In genomic region chr7:84112351-84113034, GRCm38 (mm10) we compare ENCODE assay signal across 16 mouse cellular contexts. TPM values are rescaled to one million over a fixed set of nuclear protein-coding genes. Genes with fewer than 3 reads are reported as not detected.
A peak's percentile ranks its signal among the peaks of the same experiment; 100 is the strongest.
DNase-seq lines count a peak whose midpoint lies in the region; ATAC-seq lines count a peak whose summit lies in the region.
"Had no signal": no experiment of that assay in that cellular context is flagged by ENCODE, and none has a peak within 500 bp of the region (broad histone marks: within the 10 kb centered on the region; RNA-seq: fewer than 3 reads in every experiment).

No protein-coding gene starts in this region.

- H3K27ac ChIP-seq in hindbrain, embryonic 14.5 days, result peak overlapping the region; percentile 59; the same call in 1 of the 2 replicates
- no peak overlapping the region; the same call in 1 of the 2 replicates for H3K27ac ChIP-seq in hindbrain, embryonic 16.5 days (ENCODE audit: low read depth, low read length)
- H3K27ac ChIP-seq in midbrain, embryonic 14.5 days (replicated peaks; ENCODE audit: low read depth, low read length), result no peak overlapping the region
- H3K27ac ChIP-seq in midbrain, embryonic 15.5 days, result no peak overlapping the region
- peak overlapping the region; percentile 40 for H3K27ac ChIP-seq in hindbrain, embryonic 15.5 days (replicated peaks)
- H3K27ac ChIP-seq: liver, embryonic 15.5 days had no signal

- H3K9ac ChIP-seq in hindbrain, embryonic 14.5 days, result no peak overlapping the region
- H3K9ac ChIP-seq in hindbrain, embryonic 16.5 days (ENCODE audit: low read depth, low read length), result no peak overlapping the region
- no peak overlapping the region for H3K9ac ChIP-seq in midbrain, embryonic 14.5 days (replicated peaks; ENCODE audit: low read length)
- no peak overlapping the region for H3K9ac ChIP-seq in midbrain, embryonic 15.5 days
- H3K9ac ChIP-seq in hindbrain, embryonic 15.5 days, result no peak overlapping the region
- H3K9ac ChIP-seq: liver, embryonic 15.5 days had no signal

- DNase-seq in hindbrain, embryonic 14.5 days (ENCODE audit: low spot score), result peak; percentile 40
- DNase-seq in midbrain, embryonic 14.5 days, result peak; percentile 51
- DNase-seq in kidney, postnatal 10 days, result no peak
- DNase-seq in adipocyte (ENCODE audit: low spot score), result no peak
- DNase-seq: adrenal gland, postnatal 36 days; cerebellum, postnatal 25 days; gastrocnemius, postnatal 25 days; kidney, adult 18-20 months; kidney, postnatal 4 days; right cerebral cortex, postnatal 25 days; thymus, adult 2 months had no signal

- H3K4me3 ChIP-seq in hindbrain, embryonic 14.5 days (replicated peaks; ENCODE audit: low read length), result no peak overlapping the region
- no peak overlapping the region for H3K4me3 ChIP-seq in hindbrain, embryonic 16.5 days (ENCODE audit: low read length)
- no peak overlapping the region for H3K4me3 ChIP-seq in midbrain, embryonic 14.5 days (replicated peaks; ENCODE audit: low read depth, low read length)
- no peak overlapping the region for H3K4me3 ChIP-seq in midbrain, embryonic 15.5 days
- no peak overlapping the region for H3K4me3 ChIP-seq in hindbrain, embryonic 15.5 days
- H3K4me3 ChIP-seq: liver, embryonic 15.5 days had no signal

- H3K4me1 ChIP-seq in hindbrain, embryonic 14.5 days (replicated peaks; ENCODE audit: control insufficient read depth, insufficient read depth, low read length), result peaks cover 28% of the 10 kb centered on the region
- peaks cover 22% of the 10 kb centered on the region for H3K4me1 ChIP-seq in hindbrain, embryonic 16.5 days (ENCODE audit: control insufficient read depth, insufficient read depth, low read depth, low read length)
- peaks cover 19% of the 10 kb centered on the region for H3K4me1 ChIP-seq in midbrain, embryonic 14.5 days (ENCODE audit: control insufficient read depth, insufficient read depth, low read length)
- H3K4me1 ChIP-seq in midbrain, embryonic 15.5 days, result peaks cover 26% of the 10 kb centered on the region
- peaks cover 53% of the 10 kb centered on the region for H3K4me1 ChIP-seq in hindbrain, embryonic 15.5 days (replicated peaks)

- WGBS in hindbrain, embryonic 14.5 days, result 57% methylated on average over 6 of the region's 6 CpGs
- WGBS in hindbrain, embryonic 16.5 days, result 44% methylated on average over 6 of the region's 6 CpGs
- 49% methylated on average over 6 of the region's 6 CpGs for WGBS in midbrain, embryonic 14.5 days
- 52% methylated on average over 6 of the region's 6 CpGs for WGBS in midbrain, embryonic 15.5 days
- 43% methylated on average over 6 of the region's 6 CpGs for WGBS in hindbrain, embryonic 15.5 days

- no peaks in the 10 kb centered on the region for H3K9me3 ChIP-seq in hindbrain, embryonic 14.5 days (ENCODE audit: control insufficient read depth, low read length)
- H3K9me3 ChIP-seq in hindbrain, embryonic 16.5 days (ENCODE audit: control insufficient read depth, low read length), result no peaks in the 10 kb centered on the region
- H3K9me3 ChIP-seq in midbrain, embryonic 14.5 days (ENCODE audit: control insufficient read depth, low read length), result no peaks in the 10 kb centered on the region
- no peaks in the 10 kb centered on the region for H3K9me3 ChIP-seq in midbrain, embryonic 15.5 days
- H3K9me3 ChIP-seq in hindbrain, embryonic 15.5 days, result no peaks in the 10 kb centered on the region
- H3K9me3 ChIP-seq: liver, embryonic 15.5 days had no signal

- no peak overlapping the region for H3K4me2 ChIP-seq in hindbrain, embryonic 14.5 days (replicated peaks)
- H3K4me2 ChIP-seq in hindbrain, embryonic 16.5 days (ENCODE audit: low read length), result no peak overlapping the region
- no peak overlapping the region for H3K4me2 ChIP-seq in midbrain, embryonic 14.5 days (ENCODE audit: low read length)
- no peak overlapping the region for H3K4me2 ChIP-seq in midbrain, embryonic 15.5 days
- no peak overlapping the region for H3K4me2 ChIP-seq in hindbrain, embryonic 15.5 days
- H3K4me2 ChIP-seq: liver, embryonic 15.5 days had no signal

- peaks cover 28% of the 10 kb centered on the region for H3K36me3 ChIP-seq in hindbrain, embryonic 14.5 days (replicated peaks; ENCODE audit: control insufficient read depth, insufficient read depth)
- peaks cover 14% of the 10 kb centered on the region for H3K36me3 ChIP-seq in hindbrain, embryonic 16.5 days (ENCODE audit: control insufficient read depth, insufficient read depth, low read length)
- H3K36me3 ChIP-seq in midbrain, embryonic 14.5 days (ENCODE audit: control insufficient read depth, insufficient read depth, low read length), result peaks cover 14% of the 10 kb centered on the region; the same call in 1 of the 2 replicates
- H3K36me3 ChIP-seq in midbrain, embryonic 15.5 days (replicated peaks), result peaks cover 7% of the 10 kb centered on the region; the same call in 1 of the 2 replicates
- 0 out of 2 replicates have a peak, but pooled peaks cover 6% of the 10 kb centered on the region for H3K36me3 ChIP-seq in hindbrain, embryonic 15.5 days

- no peaks in the 10 kb centered on the region for H3K27me3 ChIP-seq in hindbrain, embryonic 14.5 days (ENCODE audit: control insufficient read depth, insufficient read depth, low read length)
- H3K27me3 ChIP-seq in hindbrain, embryonic 16.5 days (replicated peaks; ENCODE audit: control insufficient read depth, insufficient read depth, low read length), result no peaks in the 10 kb centered on the region
- H3K27me3 ChIP-seq in midbrain, embryonic 14.5 days (ENCODE audit: control insufficient read depth, insufficient read depth, low read length), result no peaks in the 10 kb centered on the region
- no peaks in the 10 kb centered on the region for H3K27me3 ChIP-seq in midbrain, embryonic 15.5 days (replicated peaks)
- H3K27me3 ChIP-seq in hindbrain, embryonic 15.5 days, result no peaks in the 10 kb centered on the region
- H3K27me3 ChIP-seq: liver, embryonic 15.5 days had no signal

- no peak for ATAC-seq in hindbrain, embryonic 14.5 days (ENCODE audit: low FRiP score)
- no peak for ATAC-seq in hindbrain, embryonic 16.5 days
- ATAC-seq in midbrain, embryonic 14.5 days (ENCODE audit: low FRiP score, low TSS enrichment), result peak; percentile 38; the same call in 1 of the 2 replicates
- no peak; the same call in 1 of the 2 replicates for ATAC-seq in midbrain, embryonic 15.5 days (replicated peaks)
- ATAC-seq in hindbrain, embryonic 15.5 days (ENCODE audit: low FRiP score, low read depth), result no peak
- ATAC-seq: CD4-positive, CD25-positive, alpha-beta regulatory T cell, adult 4 months had no signal

RNA-seq across cellular contexts. Expression of gene Cemip, which starts 26.2 kb away (rescaled TPM):
- 0.67 and 0.70 TPM in 2 replicates for polyA plus RNA-seq in hindbrain, embryonic 14.5 days (2014; fragmentation: Nextera tagmentation; extraction: Ambion mirVana)
- 0.81 and 0.97 TPM in 2 replicates for polyA plus RNA-seq in hindbrain, embryonic 16.5 days (2015; fragmentation: Nextera tagmentation; extraction: Ambion mirVana)
- 0.28 and 0.49 TPM in 2 replicates for polyA plus RNA-seq in midbrain, embryonic 14.5 days (2014; fragmentation: Nextera tagmentation; extraction: Ambion mirVana)
- polyA plus RNA-seq in midbrain, embryonic 15.5 days (2015; fragmentation: Nextera tagmentation; extraction: Ambion mirVana), result 0.50 and 0.61 TPM in 2 replicates
- 0.62 and 0.94 TPM in 2 replicates for polyA plus RNA-seq in hindbrain, embryonic 15.5 days (2015; fragmentation: Nextera tagmentation; extraction: Ambion mirVana)

RNA-seq across cellular contexts. Expression of gene Abhd17c, which starts 39.2 kb away (rescaled TPM):
- polyA plus RNA-seq in hindbrain, embryonic 14.5 days (2014; fragmentation: Nextera tagmentation; extraction: Ambion mirVana), result 63.0 and 63.6 TPM in 2 replicates
- 10.3 and 14.2 TPM in 2 replicates for polyA plus RNA-seq in hindbrain, embryonic 16.5 days (2015; fragmentation: Nextera tagmentation; extraction: Ambion mirVana)
- 50.3 and 55.7 TPM in 2 replicates for polyA plus RNA-seq in midbrain, embryonic 14.5 days (2014; fragmentation: Nextera tagmentation; extraction: Ambion mirVana)
- 69.9 and 74.4 TPM in 2 replicates for polyA plus RNA-seq in midbrain, embryonic 15.5 days (2015; fragmentation: Nextera tagmentation; extraction: Ambion mirVana)
- polyA plus RNA-seq in hindbrain, embryonic 15.5 days (2015; fragmentation: Nextera tagmentation; extraction: Ambion mirVana), result 70.6 and 76.6 TPM in 2 replicates

Comparison
In these comparisons a context has a peak if more than half of its experiments do, and no peak if none do; other contexts are left out.
1. H3K27ac ChIP-seq: peak in hindbrain, embryonic 14.5 days (single experiment) and hindbrain, embryonic 15.5 days (single experiment); none in hindbrain, embryonic 16.5 days (single experiment), midbrain, embryonic 14.5 days (single experiment) and midbrain, embryonic 15.5 days (single experiment).
2. DNase-seq: peak in hindbrain, embryonic 14.5 days (single experiment) and midbrain, embryonic 14.5 days (single experiment); none in kidney, postnatal 10 days (single experiment) and adipocyte (single experiment).